Mouse (Mus musculus) hindbrain, embryonic 13.5 days (tissue): Measurements from ENCODE around the gene Ulk3. TPM values are rescaled to one million over a fixed set of nuclear protein-coding genes. Genes with fewer than 3 reads are reported as not detected.
A peak's percentile ranks its signal among the peaks of the same experiment; 100 is the strongest.

ENCODE experiments used
- ATAC-seq: fragments of 200-750 bp; cut with Nextera tagmentation; 2 replicates; pipeline ENCODE4 v1.8.0; 2017; ENCODE audit warnings: moderate TSS enrichment; ENCODE audit not compliant: low FRiP score
- H3K27ac ChIP-seq: fragments of 300-500 bp; sonication (generic); 2 replicates; pipeline ENCODE4 v1.5.1; 2015; ENCODE audit warnings: inconsistent platforms, mild to moderate bottlenecking, moderate library complexity
- H3K27me3 ChIP-seq: fragments of 300-500 bp; sonication (generic); 2 replicates; pipeline ENCODE4 v1.6.1; 2015; ENCODE audit warnings: mild to moderate bottlenecking, inconsistent platforms
- H3K36me3 ChIP-seq: fragments of 300-500 bp; sonication (generic); 2 replicates; pipeline ENCODE4 v1.6.1; 2015; ENCODE audit warnings: mild to moderate bottlenecking, inconsistent platforms
- H3K4me1 ChIP-seq: fragments of 300-500 bp; sonication (generic); replicated peaks from 2 replicates; pipeline ENCODE4 v1.6.1; 2015; ENCODE audit warnings: inconsistent platforms
- H3K4me2 ChIP-seq: fragments of 300-500 bp; sonication (generic); 2 replicates; pipeline ENCODE4 v1.6.1; 2015; ENCODE audit warnings: inconsistent platforms, mild to moderate bottlenecking, moderate library complexity
- H3K4me3 ChIP-seq: fragments of 300-500 bp; sonication (generic); 2 replicates; pipeline ENCODE4 v1.5.1; 2015; ENCODE audit warnings: mild to moderate bottlenecking, inconsistent platforms
- H3K9ac ChIP-seq: fragments of 300-500 bp; sonication (generic); 2 replicates; pipeline ENCODE4 v1.6.1; 2015; ENCODE audit warnings: mild to moderate bottlenecking, inconsistent platforms
- H3K9me3 ChIP-seq: fragments of 300-500 bp; sonication (generic); 2 replicates; pipeline ENCODE4 v1.6.1; 2016; ENCODE audit warnings: inconsistent platforms
- WGBS: fragments of 180-500 bp; shearing (Covaris S2); methylation state at CpG from one replicate; pipeline ENCODE4 v1.1.7; 2015; 5-methylcytosine and 5-hydroxymethylcytosine counted together
- polyA plus RNA-seq: library from polyadenylated mRNA; unstranded; fragments of >200 nt; fragmentation: Nextera tagmentation; extraction: Ambion mirVana; gene quantifications from 2 replicates; pipeline ENCODE4 v1.2.1, GENCODE M21; 2015

Gene Ulk3
- polyA plus RNA-seq = 28.6 and 30.5 TPM in 2 replicates

DNA sequence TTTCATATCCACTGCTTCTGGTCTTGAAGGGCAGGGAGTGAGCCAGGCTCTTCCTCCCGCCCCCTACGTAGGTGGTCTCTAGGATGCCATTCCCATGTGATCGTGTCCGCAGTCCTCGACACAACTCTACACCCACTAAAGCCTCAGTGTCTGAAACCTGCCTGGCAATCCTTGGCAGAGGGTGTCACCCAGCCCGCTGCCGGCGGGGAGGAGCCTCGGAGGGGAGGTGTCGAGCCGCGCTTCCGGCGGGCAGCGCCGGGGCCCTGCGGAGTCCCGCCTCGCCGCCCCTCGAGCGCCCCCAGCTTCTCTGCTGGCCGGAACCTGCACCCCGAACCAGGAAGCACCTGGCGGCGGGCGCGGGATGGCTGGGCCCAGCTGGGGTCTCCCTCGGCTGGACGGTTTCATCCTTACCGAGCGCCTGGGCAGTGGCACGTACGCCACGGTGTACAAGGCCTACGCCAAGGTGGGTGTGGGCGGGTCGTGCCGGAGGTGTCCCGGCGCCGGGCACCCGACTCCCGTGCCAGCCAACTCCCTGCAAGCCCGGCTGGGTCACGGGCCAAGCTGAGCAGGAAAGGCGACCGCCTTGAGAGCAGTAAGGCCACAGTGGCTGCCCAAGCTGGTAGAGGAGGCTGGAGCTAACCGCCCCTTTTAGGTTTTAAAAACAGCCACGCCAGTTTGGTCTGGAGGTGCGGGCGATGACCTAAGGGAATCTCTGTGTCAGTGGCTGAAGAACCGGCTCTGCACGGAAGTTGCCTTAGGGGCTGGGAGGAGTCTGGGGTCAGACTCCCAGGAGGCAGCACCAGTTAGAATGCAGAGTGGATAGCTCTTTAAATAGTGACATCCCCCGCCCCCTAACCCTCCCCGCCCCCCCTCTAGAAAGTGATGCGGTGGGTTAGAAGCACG is at the start of gene Ulk3:
Ulk3 (plus strand) TSS at position 229 of the 903 bp plus-strand sequence.
- peak within 1 kb of the TSS; percentile 82 for H3K9ac ChIP-seq
- ATAC-seq = peak; percentile 86
- H3K27me3 ChIP-seq = no peaks in the 10 kb centered on the region
- peak within 1 kb of the TSS; percentile 75 for H3K27ac ChIP-seq
- H3K9me3 ChIP-seq = no peaks in the 10 kb centered on the region
- peaks cover 24% of the 10 kb centered on the region for H3K4me1 ChIP-seq
- H3K4me3 ChIP-seq = peak within 1 kb of the TSS; percentile 66
- WGBS = 1% methylated on average over 56 of the region's 58 CpGs
- H3K36me3 ChIP-seq = peaks cover 59% of the 10 kb centered on the region
- peak within 1 kb of the TSS; percentile 89 for H3K4me2 ChIP-seq

DNA sequence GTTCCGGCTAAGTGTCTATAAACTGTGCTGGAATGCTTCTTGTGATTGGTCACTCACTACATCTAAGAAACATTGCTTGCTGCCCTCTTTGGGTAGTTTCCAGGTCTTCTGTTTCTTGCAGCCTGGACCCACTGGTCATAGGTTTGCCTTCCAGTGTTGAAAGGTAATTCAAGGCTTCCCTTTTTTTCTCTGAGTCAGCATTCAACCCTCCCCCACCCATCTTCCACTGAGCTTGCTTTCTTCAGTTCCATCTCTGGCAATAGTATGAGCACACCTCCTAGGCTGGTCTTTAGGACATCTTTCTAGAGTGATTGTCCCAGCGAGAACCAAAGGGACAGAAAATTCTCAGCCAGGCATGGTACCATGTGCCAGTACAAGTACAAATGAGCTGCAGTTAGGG is 49.7 kb upstream of the Ulk3 start:
- H3K4me2 ChIP-seq = no peak overlapping the region
- H3K27ac ChIP-seq = no peak overlapping the region
- H3K9me3 ChIP-seq = no peaks in the 10 kb centered on the region
- peaks cover 26% of the 10 kb centered on the region for H3K4me1 ChIP-seq
- WGBS = 97% methylated on average over 2 of the region's 2 CpGs
- ATAC-seq = no peak
- H3K4me3 ChIP-seq = no peak overlapping the region
- H3K27me3 ChIP-seq = no peaks in the 10 kb centered on the region
- no peak overlapping the region for H3K9ac ChIP-seq
- H3K36me3 ChIP-seq = peaks cover 55% of the 10 kb centered on the region

DNA sequence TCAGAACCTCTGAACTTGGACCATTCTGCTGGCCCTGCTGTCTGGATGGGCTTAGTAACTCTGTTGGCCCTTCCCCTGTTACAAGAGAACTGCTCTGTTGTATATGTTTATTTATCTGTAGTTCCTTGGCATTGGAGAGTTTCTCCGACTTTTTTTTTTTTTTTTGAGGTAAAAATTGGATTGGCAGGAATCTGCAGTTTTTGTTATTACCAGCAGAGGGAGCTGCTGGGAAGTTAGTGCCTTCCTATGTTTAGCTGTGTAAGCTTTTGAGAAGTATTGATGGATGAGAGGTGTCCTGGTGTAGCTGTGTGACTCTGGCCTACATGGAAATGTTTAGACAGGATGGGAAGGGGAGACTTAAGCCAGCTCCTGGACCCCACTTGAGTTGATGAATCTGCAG is 47.9 kb upstream of the Ulk3 start:
- no peak overlapping the region for H3K4me2 ChIP-seq
- no peak overlapping the region for H3K4me3 ChIP-seq
- H3K9ac ChIP-seq = no peak overlapping the region
- H3K4me1 ChIP-seq = peaks cover 25% of the 10 kb centered on the region
- H3K9me3 ChIP-seq = no peaks in the 10 kb centered on the region
- no peak for ATAC-seq
- no peak overlapping the region for H3K27ac ChIP-seq
- no peaks in the 10 kb centered on the region for H3K27me3 ChIP-seq
- WGBS = 8% methylated on average over 1 of the region's 1 CpGs
- peaks cover 68% of the 10 kb centered on the region for H3K36me3 ChIP-seq

DNA sequence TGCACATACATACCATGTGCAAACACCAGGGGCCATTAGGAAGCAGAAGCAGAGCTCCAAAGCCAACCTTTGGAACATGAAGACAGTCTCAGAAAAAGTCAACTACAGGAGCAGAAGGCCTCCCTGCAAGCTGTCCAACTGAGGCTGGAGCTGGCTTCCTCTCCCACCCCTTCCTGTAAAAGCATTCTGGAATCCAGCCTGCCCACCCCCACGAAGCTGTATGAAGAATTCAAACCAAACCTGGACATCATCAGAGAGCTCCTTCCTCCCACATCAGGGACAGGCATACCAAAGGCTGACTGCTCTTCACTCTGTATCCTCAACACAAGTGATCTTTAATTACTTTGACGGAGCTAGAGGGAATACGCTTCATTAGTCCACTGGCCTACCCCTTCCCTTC is 45.3 kb upstream of the Ulk3 start:
- peaks cover 89% of the 10 kb centered on the region for H3K36me3 ChIP-seq
- H3K9me3 ChIP-seq = no peaks in the 10 kb centered on the region
- H3K4me1 ChIP-seq = peaks cover 7% of the 10 kb centered on the region
- no peak for ATAC-seq
- H3K27me3 ChIP-seq = no peaks in the 10 kb centered on the region
- no peak overlapping the region for H3K4me3 ChIP-seq
- no peak overlapping the region for H3K27ac ChIP-seq
- H3K4me2 ChIP-seq = no peak overlapping the region
- H3K9ac ChIP-seq = no peak overlapping the region
- 80% methylated on average over 3 of the region's 3 CpGs for WGBS

DNA sequence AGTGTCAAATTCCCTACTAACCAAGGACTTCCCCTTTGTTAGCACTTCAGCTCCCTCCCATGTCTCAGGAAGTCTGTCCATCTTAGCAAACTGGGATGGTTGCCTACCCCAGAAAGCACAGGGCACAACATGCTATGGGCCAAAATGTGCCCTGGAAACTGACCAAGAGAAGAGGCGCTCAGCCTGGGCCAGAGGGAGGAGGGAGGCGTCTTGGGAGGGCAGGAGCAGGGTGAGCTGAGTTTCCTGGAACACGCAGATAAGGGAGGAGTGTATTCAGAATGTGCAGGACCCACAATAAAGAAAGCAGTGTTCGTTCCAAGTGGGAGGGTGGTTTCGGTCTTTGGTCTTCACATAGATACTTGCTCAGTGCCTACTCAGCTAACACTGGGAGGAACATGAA is 42.0 kb upstream of the Ulk3 start:
- H3K4me1 ChIP-seq = peaks cover 18% of the 10 kb centered on the region
- H3K9me3 ChIP-seq = no peaks in the 10 kb centered on the region
- H3K9ac ChIP-seq = no peak overlapping the region; the same call in 1 of the 2 replicates
- H3K4me2 ChIP-seq = no peak overlapping the region
- peaks cover 80% of the 10 kb centered on the region for H3K36me3 ChIP-seq
- 84% methylated on average over 5 of the region's 5 CpGs for WGBS
- H3K27ac ChIP-seq = no peak overlapping the region
- no peak for ATAC-seq
- no peaks in the 10 kb centered on the region for H3K27me3 ChIP-seq
- H3K4me3 ChIP-seq = no peak overlapping the region

DNA sequence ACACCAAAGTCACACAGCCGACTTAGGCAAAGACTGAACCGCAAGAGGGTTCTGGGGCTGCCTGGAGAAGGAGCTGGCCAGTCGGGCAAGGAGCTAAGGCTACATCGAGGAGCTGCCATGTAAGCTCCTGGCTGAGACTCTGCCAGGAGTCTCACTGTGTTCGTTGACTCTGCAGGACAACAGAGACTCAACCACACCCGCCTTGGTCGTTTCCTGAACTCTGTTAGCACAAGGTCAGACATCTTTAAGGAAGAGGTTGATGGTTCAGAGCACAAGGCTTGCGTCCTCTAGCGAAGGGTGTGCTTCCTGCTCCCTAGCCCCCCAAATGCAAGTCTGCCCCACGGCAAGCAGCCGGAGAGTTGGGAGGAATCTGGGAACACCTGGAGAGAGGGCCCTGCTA is 41.4 kb upstream of the Ulk3 start:
- Histone ChIP-seq H3K9me3 (no peaks in the 10 kb centered on the region), H3K4me3 (no peak overlapping the region), H3K27me3 (no peaks in the 10 kb centered on the region), H3K36me3 (peaks cover 74% of the 10 kb centered on the region), H3K4me1 (peaks cover 18% of the 10 kb centered on the region), H3K4me2 (no peak overlapping the region), H3K9ac (no peak overlapping the region), H3K27ac (no peak overlapping the region)
- WGBS = 94% methylated on average over 11 of the region's 11 CpGs
- ATAC-seq = no peak

DNA sequence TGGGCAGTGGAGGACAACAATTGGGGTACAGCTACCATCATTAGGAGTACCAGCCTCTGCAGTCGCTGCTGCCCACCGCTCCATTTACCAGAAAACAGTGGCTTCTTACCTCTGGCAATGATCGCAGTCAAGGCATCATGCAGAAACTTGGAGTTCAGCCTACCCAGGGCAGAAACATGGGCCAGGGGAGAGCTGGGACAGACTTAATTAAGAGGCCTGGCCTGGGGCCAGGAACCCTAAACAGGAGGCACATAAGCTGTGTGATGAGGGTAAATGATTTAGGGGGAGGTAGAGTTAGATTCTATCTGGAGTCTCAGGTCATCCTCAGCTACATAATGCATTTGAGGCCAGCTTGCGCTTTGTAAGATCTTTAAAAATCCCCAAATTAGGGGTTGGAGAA is 40.1 kb upstream of the Ulk3 start:
- WGBS = 91% methylated on average over 4 of the region's 4 CpGs
- Histone ChIP-seq H3K27ac (no peak overlapping the region), H3K4me2 (no peak overlapping the region), H3K27me3 (no peaks in the 10 kb centered on the region), H3K36me3 (peaks cover 61% of the 10 kb centered on the region), H3K9ac (peak overlapping the region; percentile 2; the same call in 1 of the 2 replicates), H3K4me1 (peaks cover 21% of the 10 kb centered on the region), H3K9me3 (no peaks in the 10 kb centered on the region), H3K4me3 (no peak overlapping the region)
- no peak for ATAC-seq

DNA sequence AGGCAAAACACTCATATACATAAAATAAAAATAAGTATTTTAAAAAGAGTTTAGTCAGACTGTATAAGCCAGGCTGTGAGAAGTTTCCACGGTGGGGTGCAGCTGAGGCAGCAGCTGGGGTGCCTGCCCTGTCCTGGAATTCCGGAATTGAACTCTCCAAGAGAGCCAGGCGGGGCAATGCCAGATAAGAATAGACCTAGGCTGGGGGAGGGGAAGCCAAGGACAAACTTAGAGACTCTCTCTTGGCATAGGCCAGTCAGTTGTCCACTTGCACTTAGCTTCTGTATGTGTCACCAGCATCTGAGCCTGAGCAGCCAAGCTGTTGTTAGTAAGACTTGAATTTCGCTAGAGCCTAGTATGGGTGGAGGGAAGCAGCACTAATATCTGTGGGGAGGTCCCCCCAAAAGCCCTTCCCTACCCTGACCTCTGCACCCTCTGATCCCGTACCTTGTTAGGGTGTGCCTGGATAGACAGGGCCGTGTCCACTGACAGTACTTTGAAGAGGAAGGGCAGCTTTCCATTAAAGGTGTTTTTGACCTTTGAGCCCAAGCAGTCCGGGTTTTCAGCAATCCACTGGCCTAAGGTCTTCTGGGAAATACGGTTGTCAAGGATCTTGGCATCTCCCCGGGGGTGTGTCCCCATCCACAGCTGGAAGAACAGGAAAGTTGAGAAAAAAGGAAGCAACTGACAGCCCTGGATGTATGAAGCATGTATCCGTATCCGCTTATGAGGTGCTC is 39.0 kb upstream of the Ulk3 start:
- 91% methylated on average over 11 of the region's 11 CpGs for WGBS
- ATAC-seq = no peak

DNA sequence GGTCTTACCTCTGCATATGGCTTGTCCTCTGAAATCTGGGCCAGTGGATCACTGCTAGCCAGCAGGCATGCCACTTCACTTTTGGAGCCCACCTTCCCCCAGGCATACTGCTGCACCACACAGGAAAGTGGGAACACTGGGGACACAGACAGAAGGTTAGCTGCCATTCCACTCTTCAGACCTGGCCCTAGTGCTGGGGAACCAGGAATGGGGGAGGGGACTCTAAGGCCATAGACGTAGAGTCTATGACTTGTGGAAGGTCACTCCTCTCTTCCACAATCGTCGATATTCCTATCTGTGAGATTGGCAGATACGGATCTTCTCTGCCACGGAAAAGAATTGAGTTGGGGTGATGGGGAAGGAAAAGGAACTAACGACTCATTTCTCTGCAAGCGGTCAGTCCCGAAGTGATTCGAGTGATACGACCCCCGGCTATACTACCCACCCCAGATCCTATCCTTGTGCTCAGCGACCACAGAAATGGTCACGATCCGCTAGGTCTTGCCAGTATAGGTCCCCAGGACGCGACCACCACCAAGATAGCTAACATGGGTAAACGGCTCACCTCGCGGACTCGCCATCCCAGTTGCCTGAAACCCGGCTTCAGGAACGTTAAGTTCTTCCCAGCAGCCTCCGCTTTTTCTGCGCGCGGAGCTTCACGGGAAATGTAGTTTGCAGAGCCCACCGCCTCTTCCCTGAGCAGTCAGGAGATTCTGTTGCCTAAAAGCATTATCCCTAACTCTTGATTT is 36.9 kb upstream of the Ulk3 start, which contains the start of gene Mpi:
Mpi (minus strand) TSS at position 625 of the 749 bp plus-strand sequence.
- peak within 1 kb of the TSS; percentile 69 for H3K4me3 ChIP-seq
- H3K4me2 ChIP-seq = peak within 1 kb of the TSS; percentile 84
- H3K27ac ChIP-seq = peak within 1 kb of the TSS; percentile 35
- no peaks in the 10 kb centered on the region for H3K27me3 ChIP-seq
- H3K9me3 ChIP-seq = no peaks in the 10 kb centered on the region
- 2% methylated on average over 28 of the region's 28 CpGs for WGBS
- peak; percentile 72 for ATAC-seq
- peak within 1 kb of the TSS; percentile 82 for H3K9ac ChIP-seq
- H3K4me1 ChIP-seq = peaks cover 21% of the 10 kb centered on the region
- peaks cover 33% of the 10 kb centered on the region for H3K36me3 ChIP-seq

More for the DNA sequence above, 39.0 kb upstream of the Ulk3 start:
- Histone ChIP-seq H3K27ac (no peak overlapping the region), H3K4me3 (no peak overlapping the region), H3K27me3 (no peaks in the 10 kb centered on the region), H3K4me2 (no peak overlapping the region), H3K9me3 (no peaks in the 10 kb centered on the region), H3K4me1 (peaks cover 21% of the 10 kb centered on the region), H3K9ac (no peak overlapping the region; the same call in 1 of the 2 replicates), H3K36me3 (peaks cover 50% of the 10 kb centered on the region)

DNA sequence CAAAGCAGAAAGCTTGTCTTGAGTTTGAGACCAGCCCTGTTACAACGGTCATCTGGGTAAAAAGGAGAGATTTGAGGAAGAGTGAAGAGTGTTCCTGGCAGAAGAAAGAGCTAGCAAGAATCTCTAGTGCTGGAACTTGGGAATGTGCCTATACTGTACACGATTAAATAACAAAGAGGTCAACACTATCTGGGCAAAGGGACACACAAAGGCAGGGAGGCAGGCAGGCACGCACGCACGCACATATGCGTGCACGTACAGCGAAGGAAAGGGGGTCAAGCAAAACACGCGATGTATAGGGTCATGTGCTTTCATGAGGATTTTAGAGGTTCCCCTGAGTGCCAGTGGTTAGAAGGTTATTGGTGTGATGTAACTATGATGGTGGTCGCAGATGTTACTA is 36.1 kb upstream of the Ulk3 start:
- no peak overlapping the region for H3K4me3 ChIP-seq
- H3K27ac ChIP-seq = no peak overlapping the region
- H3K36me3 ChIP-seq = peaks cover 24% of the 10 kb centered on the region
- no peaks in the 10 kb centered on the region for H3K9me3 ChIP-seq
- H3K4me2 ChIP-seq = no peak overlapping the region
- WGBS = 73% methylated on average over 11 of the region's 11 CpGs
- no peak overlapping the region for H3K9ac ChIP-seq
- peaks cover 21% of the 10 kb centered on the region for H3K4me1 ChIP-seq
- no peak for ATAC-seq
- no peaks in the 10 kb centered on the region for H3K27me3 ChIP-seq

DNA sequence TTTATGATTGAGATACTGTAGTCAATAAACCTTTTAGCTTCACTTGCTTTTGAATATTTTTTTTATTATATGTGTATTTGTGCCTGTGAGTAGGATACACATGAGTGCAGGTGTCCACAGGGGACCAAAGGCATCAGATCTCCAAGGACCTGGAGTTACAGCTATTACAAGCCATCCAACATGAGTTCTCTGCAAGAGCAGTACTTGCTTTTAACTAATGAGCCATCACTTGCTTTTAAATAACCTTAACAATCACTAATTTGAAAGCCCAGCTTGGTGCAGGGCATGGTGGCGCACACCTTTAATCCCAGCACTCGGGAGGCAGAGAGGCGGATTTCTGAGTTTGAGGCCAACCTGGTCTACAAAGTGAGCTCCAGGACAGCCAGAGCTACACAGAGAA is 34.5 kb upstream of the Ulk3 start:
- peaks cover 8% of the 10 kb centered on the region; the same call in 1 of the 2 replicates for H3K27me3 ChIP-seq
- WGBS = 34% methylated on average over 3 of the region's 3 CpGs
- no peak for ATAC-seq
- peaks cover 10% of the 10 kb centered on the region for H3K36me3 ChIP-seq
- no peak overlapping the region for H3K9ac ChIP-seq
- peaks cover 12% of the 10 kb centered on the region for H3K4me1 ChIP-seq
- H3K4me3 ChIP-seq = no peak overlapping the region
- no peak overlapping the region for H3K27ac ChIP-seq
- no peak overlapping the region for H3K4me2 ChIP-seq
- no peaks in the 10 kb centered on the region for H3K9me3 ChIP-seq

DNA sequence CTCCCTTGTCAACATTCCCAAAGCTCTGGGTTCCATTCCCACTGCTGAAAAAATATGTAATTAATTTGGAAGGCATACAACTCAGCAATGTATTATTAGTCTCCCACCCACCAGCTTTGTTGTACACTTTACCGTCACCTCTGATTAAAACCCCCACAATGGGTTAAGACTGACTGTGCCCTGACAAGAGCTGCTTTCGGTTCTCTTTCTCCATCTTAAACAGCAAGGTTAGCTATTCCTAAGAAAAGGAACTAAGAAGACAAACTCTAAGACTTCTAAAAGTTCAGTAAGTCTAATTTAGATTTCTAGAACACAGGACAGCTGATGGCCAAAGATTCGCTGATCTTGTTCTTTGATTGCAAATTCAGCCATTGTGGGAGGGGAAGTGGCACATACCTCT is 32.0 kb upstream of the Ulk3 start:
- no peak for ATAC-seq
- no peak overlapping the region for H3K9ac ChIP-seq
- H3K27me3 ChIP-seq = peaks cover 8% of the 10 kb centered on the region; the same call in 1 of the 2 replicates
- peaks cover 18% of the 10 kb centered on the region for H3K4me1 ChIP-seq
- H3K9me3 ChIP-seq = no peaks in the 10 kb centered on the region
- 83% methylated on average over 3 of the region's 3 CpGs for whole genome bisulfite sequencing
- no peaks in the 10 kb centered on the region for H3K36me3 ChIP-seq
- H3K4me3 ChIP-seq = no peak overlapping the region
- H3K4me2 ChIP-seq = no peak overlapping the region
- H3K27ac ChIP-seq = no peak overlapping the region
